Mouse (Mus musculus) kidney, adult 2 months (tissue): Measurements from ENCODE around the gene Slx1b. TPM values are rescaled to one million over a fixed set of nuclear protein-coding genes. Genes with fewer than 3 reads are reported as not detected.

Experiments used
- DNase-seq: peaks from one replicate; pipeline ENCODE4 v3.0.0; 2021
- H3K27ac ChIP-seq: fragments of 200-500 bp; 2 replicates; pipeline ENCODE4 v1.5.1; 2012; ENCODE audit warnings: low read depth, low read length, control low read depth, inconsistent platforms; ENCODE audit not compliant: insufficient read depth
- H3K27me3 ChIP-seq: fragments of 200-500 bp; replicated peaks from 2 replicates; pipeline ENCODE4 v1.6.1; 2012; ENCODE audit warnings: mild to moderate bottlenecking, moderate library complexity, low read length, inconsistent platforms; ENCODE audit not compliant: control insufficient read depth, insufficient read depth
- H3K36me3 ChIP-seq: fragments of 200-500 bp; 2 replicates; pipeline ENCODE4 v1.6.1; 2012; ENCODE audit warnings: mild to moderate bottlenecking, moderate library complexity, low read length, inconsistent platforms; ENCODE audit not compliant: control insufficient read depth, insufficient read depth
- H3K4me1 ChIP-seq: fragments of 200-500 bp; 2 replicates; pipeline ENCODE4 v1.6.1; 2011; ENCODE audit warnings: low read length; ENCODE audit not compliant: control insufficient read depth, insufficient read depth
- H3K4me3 ChIP-seq: fragments of 200-500 bp; 2 replicates; pipeline ENCODE4 v1.5.1; 2011; ENCODE audit warnings: mild to moderate bottlenecking, low read depth, low read length, control low read depth; ENCODE audit not compliant: insufficient read depth
- CTCF ChIP-seq: fragments of 200-500 bp; conservative IDR thresholded peaks from 2 replicates; pipeline ENCODE4 v1.5.1; 2011; ENCODE audit warnings: low read depth, mild to moderate bottlenecking, control low read depth, low read length, moderate library complexity, mixed read lengths; ENCODE audit not compliant: insufficient read depth, insufficient read length
- POLR2A ChIP-seq: fragments of 200-500 bp; IDR thresholded peaks from one replicate; pipeline ENCODE4 v1.6.1; 2011; ENCODE audit warnings: low read depth, low read length, control low read depth
- WGBS: fragments of 180-500 bp; shearing (Covaris S2); methylation state at CpG from one replicate; pipeline ENCODE4 v1.1.7; 2018; 5-methylcytosine and 5-hydroxymethylcytosine counted together
- polyA plus RNA-seq: library from polyadenylated mRNA; depleted of rRNA; stranded (reverse); fragments of >200 nt; gene quantifications from 2 replicates; pipeline ENCODE4 v1.2.3, GENCODE M21; 2012

Slx1b gene
- polyA plus RNA-seq, 1 experiment = 13.1 TPM

DNA sequence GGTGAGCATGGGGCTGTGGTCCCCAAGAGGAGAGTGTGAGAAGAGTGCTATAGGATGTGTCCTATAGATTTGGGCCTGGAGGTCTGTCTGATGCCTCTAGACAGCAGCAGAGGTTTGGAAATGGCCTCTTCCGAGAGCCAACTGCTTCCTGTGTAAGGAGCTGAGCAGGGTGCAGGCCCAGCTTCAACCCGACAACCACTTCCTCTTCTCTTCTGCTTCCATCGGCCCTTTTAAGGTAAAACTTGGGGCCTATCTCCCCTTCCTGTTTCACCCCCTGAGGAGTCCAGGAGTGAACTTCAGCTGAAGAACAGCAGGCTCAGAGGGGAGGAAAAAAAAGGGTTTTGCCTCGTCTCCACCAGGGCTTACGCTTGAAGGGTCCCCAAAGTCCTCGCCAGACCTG is 6.8 kb upstream of the Slx1b start:
- no peak for DNase-seq
- Histone ChIP-seq H3K27me3 (0 out of 2 replicates have a peak, but pooled peaks cover 2% of the 10 kb centered on the region), H3K36me3 (no peaks in the 10 kb centered on the region), H3K27ac (no peak overlapping the region), H3K4me1 (no peaks in the 10 kb centered on the region), H3K4me3 (no peak overlapping the region)
- no peak for TF ChIP-seq POLR2A
- no peak for TF ChIP-seq CTCF
- WGBS = 86% methylated on average over 6 of the region's 6 CpGs

DNA sequence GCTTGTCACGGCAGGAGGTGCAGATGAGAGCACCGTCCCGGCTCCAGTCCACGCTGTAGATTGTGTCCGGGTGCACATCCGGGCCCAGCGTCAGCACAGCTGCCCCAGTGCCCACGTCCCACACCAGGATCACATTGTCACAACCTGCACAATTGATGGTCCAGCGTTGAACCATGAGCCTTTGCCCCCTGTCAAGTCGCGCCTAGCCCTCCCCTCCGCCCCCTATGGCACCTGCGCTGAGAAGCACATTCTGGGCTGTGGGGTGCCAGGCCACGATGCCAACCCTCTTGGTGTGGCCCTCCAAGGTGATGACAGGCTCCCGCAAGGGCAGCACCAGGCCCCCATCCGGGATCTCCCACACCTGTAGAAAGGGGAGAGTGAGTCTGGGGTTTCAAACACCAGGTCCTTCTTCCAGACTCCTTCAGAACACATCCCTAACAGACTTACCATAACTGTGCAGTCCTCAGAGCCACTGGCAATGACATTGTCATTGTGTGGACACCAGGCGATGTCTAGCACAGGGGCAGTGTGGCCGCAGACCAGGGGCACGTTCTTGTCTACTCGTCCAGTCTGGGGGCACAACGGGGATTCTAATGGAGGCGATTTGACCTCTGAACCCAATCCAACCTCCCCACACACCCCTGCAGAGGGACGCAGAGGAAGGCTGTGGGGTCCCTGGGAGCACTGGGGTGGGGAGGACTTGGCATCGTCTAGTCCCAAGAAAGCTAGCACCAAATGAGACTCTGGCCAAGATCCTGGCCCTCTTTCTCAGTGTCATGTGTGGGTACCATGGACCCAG is 6.2 kb upstream of the Slx1b start:
- H3K27ac ChIP-seq = no peak overlapping the region
- WGBS = 57% methylated on average over 24 of the region's 24 CpGs
- H3K4me1 ChIP-seq = no peaks in the 10 kb centered on the region
- 0 out of 2 replicates have a peak, but pooled peaks cover 2% of the 10 kb centered on the region for H3K27me3 ChIP-seq
- H3K36me3 ChIP-seq = no peaks in the 10 kb centered on the region
- DNase-seq = no peak
- no peak for TF ChIP-seq CTCF
- TF ChIP-seq POLR2A = no peak
- H3K4me3 ChIP-seq = no peak overlapping the region

DNA sequence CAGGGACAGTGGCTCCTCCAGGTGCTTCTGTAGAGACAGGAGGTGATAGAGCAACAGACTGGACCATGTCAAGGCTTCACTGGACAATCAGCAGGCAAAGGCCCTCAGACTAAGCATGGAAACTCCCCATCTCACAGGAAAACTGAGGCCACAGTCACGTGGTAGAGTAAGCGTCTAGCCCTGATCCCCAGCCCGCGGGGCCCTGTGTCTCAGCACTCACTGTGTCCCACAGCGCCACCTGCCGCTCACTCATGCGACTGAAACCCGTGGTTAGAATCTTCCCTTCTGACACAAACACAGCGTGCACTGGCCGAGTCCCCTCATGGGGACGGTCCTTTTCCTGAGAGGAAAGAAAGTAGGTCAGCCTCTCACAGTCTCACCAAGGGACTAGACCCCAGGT is 5.5 kb upstream of the Slx1b start:
- TF ChIP-seq CTCF (peak; percentile 82), POLR2A (no peak)
- Histone ChIP-seq H3K27ac (no peak overlapping the region), H3K36me3 (no peaks in the 10 kb centered on the region), H3K4me1 (0 out of 2 replicates have a peak, but pooled peaks cover 4% of the 10 kb centered on the region), H3K4me3 (no peak overlapping the region), H3K27me3 (0 out of 2 replicates have a peak, but pooled peaks cover 2% of the 10 kb centered on the region)
- peak; percentile 88 for DNase-seq
- WGBS = under 1% methylated on average over 11 of the region's 11 CpGs

DNA sequence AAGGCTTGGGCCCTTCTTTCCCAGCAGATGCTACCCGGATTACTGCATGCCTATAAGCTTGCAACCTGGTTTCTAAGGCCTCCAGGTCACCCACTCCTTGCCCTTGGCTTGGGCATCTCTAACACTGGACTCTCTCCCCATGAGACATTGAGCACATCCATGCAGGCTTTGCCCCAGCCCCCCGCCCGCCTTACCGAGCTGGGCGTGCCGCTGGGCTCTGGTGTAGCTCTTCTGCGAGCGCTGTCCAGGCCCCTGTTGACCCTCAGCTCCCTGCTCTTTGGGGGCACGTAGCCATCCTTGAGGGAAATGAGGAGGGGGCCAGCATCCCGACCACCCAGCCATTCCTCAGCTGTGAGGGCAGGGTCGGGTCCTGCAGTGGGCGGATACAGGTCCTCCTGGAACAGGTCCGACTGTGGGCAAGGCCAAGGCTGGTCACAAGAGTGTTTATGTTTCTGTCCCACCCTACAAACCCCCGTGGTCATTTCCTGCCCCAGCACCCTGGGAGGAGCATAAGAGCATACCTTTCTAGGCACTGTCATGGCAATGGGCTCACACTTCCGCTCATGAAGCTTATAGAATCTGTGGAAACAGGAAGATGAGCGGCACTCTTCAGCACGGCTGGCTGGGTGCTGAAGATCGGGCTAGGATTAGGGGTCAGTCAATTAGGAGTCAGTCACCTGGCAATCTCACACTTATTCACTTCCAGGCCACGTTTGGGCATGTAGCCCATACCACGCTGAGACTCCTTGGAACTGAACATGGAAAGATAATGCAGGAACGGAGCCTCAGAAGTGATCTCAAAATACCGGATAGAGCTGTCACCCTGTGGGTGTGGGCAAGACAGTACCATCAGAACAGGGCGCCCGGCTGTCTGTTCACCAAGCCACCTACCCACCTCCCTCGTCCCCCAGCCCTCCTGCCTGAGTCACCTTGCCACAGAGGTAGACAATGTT is 4.8 kb upstream of the Slx1b start:
- TF ChIP-seq POLR2A (no peak), CTCF (no peak)
- Histone ChIP-seq H3K4me1 (0 out of 2 replicates have a peak, but pooled peaks cover 4% of the 10 kb centered on the region), H3K4me3 (no peak overlapping the region), H3K36me3 (no peaks in the 10 kb centered on the region), H3K27ac (no peak overlapping the region), H3K27me3 (0 out of 2 replicates have a peak, but pooled peaks cover 2% of the 10 kb centered on the region)
- WGBS = 84% methylated on average over 25 of the region's 25 CpGs
- no peak for DNase-seq

DNA sequence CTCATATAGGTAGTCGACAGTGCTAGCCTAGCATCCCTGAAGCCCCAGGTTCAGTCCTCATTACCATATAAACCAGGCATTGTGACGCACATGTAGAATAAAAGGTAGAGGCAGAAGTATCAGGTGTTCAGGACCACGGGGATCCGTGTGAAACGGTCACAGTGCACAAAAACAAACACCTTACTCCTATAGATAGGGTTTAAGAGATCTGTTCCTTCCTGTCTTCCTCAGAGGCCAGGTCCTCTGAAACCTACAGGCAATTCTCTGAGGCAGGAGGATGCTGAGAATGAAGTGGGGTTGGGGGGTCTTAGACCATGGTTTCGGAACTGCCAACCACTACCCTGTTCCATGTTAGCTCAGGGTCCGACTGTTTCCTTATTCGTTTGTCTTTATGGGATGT is 2.3 kb upstream of the Slx1b start:
- no peaks in the 10 kb centered on the region for H3K36me3 ChIP-seq
- 92% methylated on average over 8 of the region's 8 CpGs for WGBS
- 0 out of 2 replicates have a peak, but pooled peaks cover 4% of the 10 kb centered on the region for H3K4me1 ChIP-seq
- no peak overlapping the region for H3K27ac ChIP-seq
- TF ChIP-seq CTCF = no peak
- TF ChIP-seq POLR2A = no peak
- H3K4me3 ChIP-seq = no peak overlapping the region
- no peak for DNase-seq
- H3K27me3 ChIP-seq = no peaks in the 10 kb centered on the region

DNA sequence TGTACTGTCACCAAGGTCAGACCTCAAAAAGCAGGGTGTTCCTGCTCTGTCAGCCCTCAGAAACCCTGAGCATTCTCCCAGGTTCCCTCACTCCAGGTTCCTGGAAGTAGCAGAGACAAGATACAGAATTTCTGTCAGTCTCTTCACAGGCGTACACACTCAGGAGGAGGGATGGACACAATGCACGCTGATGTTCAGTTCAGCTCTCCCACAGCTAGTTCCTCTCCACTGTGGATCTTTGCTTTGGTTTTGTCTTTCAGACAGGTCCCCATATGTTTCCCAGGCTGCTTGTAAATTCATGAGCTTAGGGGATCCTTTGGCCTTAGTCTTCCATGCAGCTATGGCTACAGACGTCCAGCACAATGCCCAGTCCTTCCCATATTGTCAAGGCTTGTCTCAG is 1.3 kb upstream of the Slx1b start:
- 75% methylated on average over 3 of the region's 3 CpGs for WGBS
- H3K4me3 ChIP-seq = no peak overlapping the region

DNA sequence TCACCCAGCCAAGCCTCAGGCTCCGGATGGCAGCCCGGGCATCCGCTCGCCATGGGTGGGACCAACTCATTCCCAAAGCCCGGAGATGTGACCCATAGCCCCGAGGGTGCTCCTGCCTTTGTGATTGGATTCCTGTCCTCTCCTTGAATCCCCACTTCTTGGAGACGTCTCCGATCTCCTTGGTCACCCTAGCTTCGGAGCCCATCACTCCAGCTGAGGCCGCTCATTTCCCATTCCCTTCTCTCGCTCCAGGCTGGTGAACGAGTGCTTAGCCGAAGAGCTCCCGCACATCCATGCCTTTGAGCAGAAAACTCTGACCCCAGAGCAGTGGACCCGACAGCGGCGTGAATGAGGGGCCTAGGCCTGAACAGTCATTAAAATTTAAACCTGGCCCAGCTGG is 719 bp upstream of the Slx1b start:
- H3K27ac ChIP-seq = no peak overlapping the region
- 3% methylated on average over 17 of the region's 17 CpGs for WGBS
- DNase-seq = no peak

More for the DNA sequence above, 1.3 kb upstream of the Slx1b start:
- Histone ChIP-seq H3K27ac (no peak overlapping the region), H3K4me1 (0 out of 2 replicates have a peak, but pooled peaks cover 4% of the 10 kb centered on the region), H3K36me3 (no peaks in the 10 kb centered on the region), H3K27me3 (no peaks in the 10 kb centered on the region)
- TF ChIP-seq POLR2A = no peak
- no peak for TF ChIP-seq CTCF
- DNase-seq = no peak

More for the DNA sequence above, 719 bp upstream of the Slx1b start:
- Histone ChIP-seq H3K4me1 (0 out of 2 replicates have a peak, but pooled peaks cover 4% of the 10 kb centered on the region), H3K36me3 (no peaks in the 10 kb centered on the region), H3K27me3 (no peaks in the 10 kb centered on the region), H3K4me3 (peak overlapping the region; percentile 87)
- no peak for TF ChIP-seq POLR2A
- TF ChIP-seq CTCF = no peak
